Mouse (Mus musculus): ENCODE measurements around the gene Batf3. TPM values are rescaled to one million over a fixed set of nuclear protein-coding genes. Genes with fewer than 3 reads are reported as not detected.
A peak's percentile ranks its signal among the peaks of the same experiment; 100 is the strongest.
"Not testable (repeated sequence)": the region's sequence is repeated elsewhere in the genome, so short reads cannot be mapped to it uniquely, and the experiment has no call there.

Batf3 gene
- polyA plus RNA-seq, 1 experiment: 4.8 TPM

- TF ChIP-seq CTCF (IDR thresholded peaks at IDR 0.05; ENCODE audit: extremely low read depth, insufficient read depth, low read length) (no peak), POLR2A (IDR thresholded peaks at IDR 0.05; ENCODE audit: extremely low read depth, insufficient read depth, low read length) (no peak)
- H3K4me3 ChIP-seq (ENCODE audit: insufficient read depth, low read length): no peak overlapping the region
- H3K27ac ChIP-seq (ENCODE audit: insufficient read depth, low read length): no peak overlapping the region
- H3K4me1 ChIP-seq (ENCODE audit: control insufficient read depth, insufficient read depth, low read length): no peaks in the 10 kb centered on the region
These were observed 41.3 kb downstream of the Batf3 start for GRCm38 (mm10) chr1:191138874-191139495.

DNA sequence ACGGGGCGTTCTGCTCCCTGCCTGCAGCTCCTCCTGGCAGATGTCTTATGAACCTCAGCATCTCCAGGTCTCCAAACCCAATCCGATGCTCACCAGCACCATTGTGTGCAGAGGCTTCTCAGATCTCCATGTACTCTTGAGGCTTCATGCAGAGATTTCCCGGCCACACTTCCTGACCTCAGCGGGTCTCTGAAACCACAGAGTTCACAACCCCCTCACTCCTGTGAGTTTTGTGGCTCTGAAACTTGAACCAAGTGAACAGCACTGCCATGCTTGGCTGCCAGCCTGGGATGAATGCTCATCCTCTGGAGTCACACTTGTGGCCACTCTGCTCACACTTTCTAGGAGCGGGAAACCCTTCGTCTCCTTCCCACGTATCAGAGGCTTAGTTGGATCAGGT, 43.3 kb downstream of the Batf3 start:
- H3K27ac ChIP-seq (ENCODE audit: insufficient read depth, low read length): no peak overlapping the region
- H3K4me3 ChIP-seq (ENCODE audit: insufficient read depth, low read length): no peak overlapping the region
- no peak for TF ChIP-seq CTCF (IDR thresholded peaks at IDR 0.05; ENCODE audit: extremely low read depth, insufficient read depth, low read length)
- no peak for TF ChIP-seq POLR2A (IDR thresholded peaks at IDR 0.05; ENCODE audit: extremely low read depth, insufficient read depth, low read length)
- no peaks in the 10 kb centered on the region for H3K4me1 ChIP-seq (ENCODE audit: control insufficient read depth, insufficient read depth, low read length)

DNA sequence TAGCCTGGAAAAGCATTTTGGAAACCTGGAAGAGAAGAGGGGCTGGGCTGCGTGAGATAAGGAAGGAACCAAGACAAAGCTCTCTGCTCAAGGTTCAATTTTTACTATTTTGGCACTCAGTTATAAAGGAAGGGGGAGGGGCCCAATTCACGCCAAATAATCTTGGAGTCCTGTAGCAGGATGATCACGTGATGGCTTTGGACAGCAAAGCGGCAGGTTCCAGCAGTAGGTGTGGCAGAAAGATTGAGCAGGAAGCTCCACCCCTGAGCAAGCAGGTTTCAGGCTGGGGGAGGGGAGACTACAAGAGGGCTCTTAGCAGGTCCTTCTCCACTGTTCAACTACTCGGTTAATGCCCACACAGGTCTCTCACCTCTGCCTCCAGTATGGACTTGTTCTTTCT, 51.8 kb downstream of the Batf3 start:
- H3K27ac ChIP-seq (ENCODE audit: insufficient read depth, low read length); H3K4me3 ChIP-seq (ENCODE audit: insufficient read depth, low read length); H3K4me1 ChIP-seq (ENCODE audit: control insufficient read depth, insufficient read depth, low read length): not testable (repeated sequence)

- H3K4me3 ChIP-seq (ENCODE audit: insufficient read depth, low read length): no peak overlapping the region
- H3K27ac ChIP-seq (ENCODE audit: insufficient read depth, low read length): no peak overlapping the region
- no peaks in the 10 kb centered on the region for H3K4me1 ChIP-seq (ENCODE audit: control insufficient read depth, insufficient read depth, low read length)
- TF ChIP-seq POLR2A (IDR thresholded peaks at IDR 0.05; ENCODE audit: extremely low read depth, insufficient read depth, low read length) (no peak), CTCF (IDR thresholded peaks at IDR 0.05; ENCODE audit: extremely low read depth, insufficient read depth, low read length) (no peak)
These were observed 53.4 kb downstream of the Batf3 start for GRCm38 (mm10) chr1:191150924-191151605.

GRCm38 (mm10) chr1:191153052-191153451, 55.4 kb downstream of the Batf3 start:
- no peaks in the 10 kb centered on the region for H3K4me1 ChIP-seq (ENCODE audit: control insufficient read depth, insufficient read depth, low read length)
- H3K27ac ChIP-seq (ENCODE audit: insufficient read depth, low read length): no peak overlapping the region
- TF ChIP-seq POLR2A (IDR thresholded peaks at IDR 0.05; ENCODE audit: extremely low read depth, insufficient read depth, low read length): no peak
- TF ChIP-seq CTCF (IDR thresholded peaks at IDR 0.05; ENCODE audit: extremely low read depth, insufficient read depth, low read length): peak; percentile 80
- H3K4me3 ChIP-seq (ENCODE audit: insufficient read depth, low read length): no peak overlapping the region

- TF ChIP-seq POLR2A (IDR thresholded peaks at IDR 0.05; ENCODE audit: extremely low read depth, insufficient read depth, low read length) (no peak), CTCF (IDR thresholded peaks at IDR 0.05; ENCODE audit: extremely low read depth, insufficient read depth, low read length) (no peak)
- H3K4me1 ChIP-seq (ENCODE audit: control insufficient read depth, insufficient read depth, low read length): no peaks in the 10 kb centered on the region
These were observed 56.7 kb downstream of the Batf3 start for GRCm38 (mm10) chr1:191154314-191154713.

More at GRCm38 (mm10) chr1:191154314-191154713, 56.7 kb downstream of the Batf3 start:
- no peak overlapping the region for H3K27ac ChIP-seq (ENCODE audit: insufficient read depth, low read length)
- H3K4me3 ChIP-seq (ENCODE audit: insufficient read depth, low read length): no peak overlapping the region

Other genes starting within 250 kb of the Batf3 start
- gene Rps6kc1, start 186.1 kb upstream of the Batf3 start, polyA plus RNA-seq (2012; rRNA removed): 26.1 and 30.7 TPM in 2 replicates
- 57.3 and 61.5 TPM in 2 replicates for gene Angel2, start 172.7 kb upstream of the Batf3 start, polyA plus RNA-seq (2012; rRNA removed)
- gene Vash2, start 118.6 kb upstream of the Batf3 start, polyA plus RNA-seq (2012; rRNA removed): 1.9 and 2.0 TPM in 2 replicates
- 16.9 and 17.0 TPM in 2 replicates for gene Flvcr1, start 71.7 kb upstream of the Batf3 start, polyA plus RNA-seq (2012; rRNA removed)
- not detected in 2 replicates for gene Spata45, start 61.2 kb upstream of the Batf3 start, polyA plus RNA-seq (2012; rRNA removed)
- 60.7 and 62.4 TPM in 2 replicates for gene Tatdn3, start 34.9 kb upstream of the Batf3 start, polyA plus RNA-seq (2012; rRNA removed)
- gene Nsl1, start 34.8 kb upstream of the Batf3 start, polyA plus RNA-seq (2012; rRNA removed): 0.52 and 0.61 TPM in 2 replicates
- not detected in 2 replicates for gene Fam71a, start 67.0 kb downstream of the Batf3 start, polyA plus RNA-seq (2012; rRNA removed)
- gene Atf3, start 120.2 kb downstream of the Batf3 start, polyA plus RNA-seq (2012; rRNA removed): 0.72 and 0.73 TPM in 2 replicates
- gene Nenf, start 220.3 kb downstream of the Batf3 start, polyA plus RNA-seq (2012; rRNA removed): 170 and 175 TPM in 2 replicates
- 9.9 and 10.3 TPM in 2 replicates for gene Tmem206, start 228.1 kb downstream of the Batf3 start, polyA plus RNA-seq (2012; rRNA removed)

All from cortical plate, adult 2 months (tissue).